Mouse (Mus musculus) kidney, postnatal 0 days (tissue): Measurements from ENCODE around the gene Dnah11. TPM values are rescaled to one million over a fixed set of nuclear protein-coding genes. Genes with fewer than 3 reads are reported as not detected.

Experiments used
- ATAC-seq: fragments of 200-750 bp; cut with Nextera tagmentation; replicated peaks from 2 replicates; pipeline ENCODE4 v1.8.0; 2017; ENCODE audit warnings: low read depth, moderate number of reproducible peaks, moderate TSS enrichment, moderate library complexity; ENCODE audit not compliant: low FRiP score
- DNase-seq: peaks from one replicate; pipeline ENCODE4 v3.0.0-alpha.2; 2016; ENCODE audit warnings: low spot score
- H3K27ac ChIP-seq: fragments of 300-500 bp; sonication (generic); 2 replicates; pipeline ENCODE4 v1.5.1; 2014; ENCODE audit warnings: mild to moderate bottlenecking
- H3K27me3 ChIP-seq: fragments of 300-500 bp; sonication (generic); 2 replicates; pipeline ENCODE4 v1.6.1; 2014; ENCODE audit warnings: low read length, mixed read lengths; ENCODE audit not compliant: insufficient read depth
- H3K36me3 ChIP-seq: fragments of 300-500 bp; sonication (generic); 2 replicates; pipeline ENCODE4 v1.6.1; 2014; ENCODE audit warnings: low read length, mixed read lengths; ENCODE audit not compliant: insufficient read depth
- H3K4me1 ChIP-seq: fragments of 300-500 bp; sonication (generic); replicated peaks from 2 replicates; pipeline ENCODE4 v1.6.1; 2014; ENCODE audit warnings: antibody characterized with exemption, low read length, mixed read lengths; ENCODE audit not compliant: insufficient read depth
- H3K4me2 ChIP-seq: fragments of 300-500 bp; sonication (generic); 2 replicates; pipeline ENCODE4 v1.6.1; 2014; ENCODE audit warnings: mild to moderate bottlenecking, low read length, moderate library complexity, mixed read lengths
- H3K4me3 ChIP-seq: fragments of 300-500 bp; sonication (generic); replicated peaks from 2 replicates; pipeline ENCODE4 v1.5.1; 2014; ENCODE audit warnings: low read depth, low read length
- H3K9ac ChIP-seq: fragments of 300-500 bp; sonication (generic); 2 replicates; pipeline ENCODE4 v1.6.1; 2014; ENCODE audit warnings: low read depth, low read length
- H3K9me3 ChIP-seq: fragments of 300-500 bp; sonication (generic); replicated peaks from 2 replicates; pipeline ENCODE4 v1.6.1; 2016; ENCODE audit warnings: low read length, inconsistent platforms, mixed read lengths
- CTCF ChIP-seq: IDR thresholded peaks from 2 replicates; pipeline ENCODE4 v1.5.1; 2016; ENCODE audit warnings: antibody characterized with exemption, low read depth, mild to moderate bottlenecking, moderate library complexity
- WGBS: fragments of 180-500 bp; shearing (Covaris S2); extraction: QIAGEN DNeasy Blood & Tissue Kit; methylation state at CpG from one replicate; pipeline ENCODE4 v1.1.7; 2014; 5-methylcytosine and 5-hydroxymethylcytosine counted together
- polyA plus RNA-seq: library from polyadenylated mRNA; unstranded; fragments of >200 nt; fragmentation: Nextera tagmentation; extraction: Ambion mirVana; gene quantifications from 2 replicates; pipeline ENCODE4 v1.2.1, GENCODE M21; 2015

Dnah11 gene
- polyA plus RNA-seq, 1 experiment from 2014 or later, result 1.3 TPM

- WGBS, result 92% methylated on average over 6 of the region's 6 CpGs
- no peak overlapping the region for H3K4me2 ChIP-seq
- no peaks in the 10 kb centered on the region for H3K36me3 ChIP-seq
- H3K9ac ChIP-seq, result no peak overlapping the region
- no peak for ATAC-seq
- no peak for TF ChIP-seq CTCF
- H3K9me3 ChIP-seq, result no peaks in the 10 kb centered on the region
- no peak overlapping the region for H3K27ac ChIP-seq
- H3K4me3 ChIP-seq, result no peak overlapping the region
- no peaks in the 10 kb centered on the region for H3K27me3 ChIP-seq
- no peak for DNase-seq
- no peaks in the 10 kb centered on the region for H3K4me1 ChIP-seq
Measured at GRCm38 (mm10) chr12:118080441-118080840, 118.4 kb downstream of the Dnah11 start.

- DNase-seq, result no peak
- H3K9me3 ChIP-seq, result no peaks in the 10 kb centered on the region
- H3K4me3 ChIP-seq, result no peak overlapping the region
- H3K9ac ChIP-seq, result no peak overlapping the region
- no peaks in the 10 kb centered on the region for H3K36me3 ChIP-seq
- no peak overlapping the region for H3K27ac ChIP-seq
- no peaks in the 10 kb centered on the region for H3K4me1 ChIP-seq
- ATAC-seq, result no peak
- H3K27me3 ChIP-seq, result no peaks in the 10 kb centered on the region
- no peak for TF ChIP-seq CTCF
- H3K4me2 ChIP-seq, result no peak overlapping the region
- WGBS, result 60% methylated on average over 9 of the region's 9 CpGs
Measured at GRCm38 (mm10) chr12:118078434-118078989, 120.3 kb downstream of the Dnah11 start.

DNA sequence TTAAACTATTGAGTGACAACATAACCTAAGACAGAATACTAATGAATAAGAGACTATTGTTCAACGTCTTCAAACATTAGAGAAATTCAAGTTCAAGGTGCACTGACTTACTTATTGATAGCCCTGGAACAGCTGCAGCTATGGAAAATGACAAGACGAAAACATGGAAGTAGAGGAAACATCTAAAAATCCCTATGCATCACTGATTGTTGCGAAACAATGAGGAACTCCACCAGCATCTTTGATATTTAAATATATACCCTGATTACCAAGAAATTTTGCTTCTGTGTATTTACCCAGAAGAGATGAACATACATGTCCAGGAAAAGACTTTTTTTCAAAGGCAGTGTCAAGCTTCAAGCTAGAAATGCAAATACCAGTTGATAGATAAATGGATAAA is 122.0 kb downstream of the Dnah11 start:
- no peak for DNase-seq
- no peak for ATAC-seq
- 75% methylated on average over 3 of the region's 3 CpGs for WGBS

GRCm38 (mm10) chr12:118072181-118072872 is 126.5 kb downstream of the Dnah11 start:
- WGBS, result 80% methylated on average over 3 of the region's 3 CpGs
- H3K9ac ChIP-seq, result no peak overlapping the region
- H3K4me2 ChIP-seq, result no peak overlapping the region
- no peak overlapping the region for H3K27ac ChIP-seq
- H3K9me3 ChIP-seq, result no peaks in the 10 kb centered on the region
- H3K4me1 ChIP-seq, result no peaks in the 10 kb centered on the region
- no peak overlapping the region for H3K4me3 ChIP-seq
- DNase-seq (no peak), ATAC-seq (no peak)
- TF ChIP-seq CTCF, result no peak
- H3K27me3 ChIP-seq, result no peaks in the 10 kb centered on the region
- no peaks in the 10 kb centered on the region for H3K36me3 ChIP-seq

More for the DNA sequence above, 122.0 kb downstream of the Dnah11 start:
- TF ChIP-seq CTCF, result no peak
- H3K4me3 ChIP-seq, result no peak overlapping the region
- no peaks in the 10 kb centered on the region for H3K36me3 ChIP-seq
- no peaks in the 10 kb centered on the region for H3K4me1 ChIP-seq
- no peak overlapping the region for H3K9ac ChIP-seq
- no peaks in the 10 kb centered on the region for H3K27me3 ChIP-seq
- no peak overlapping the region for H3K27ac ChIP-seq
- no peak overlapping the region for H3K4me2 ChIP-seq
- no peaks in the 10 kb centered on the region for H3K9me3 ChIP-seq

- DNase-seq (no peak), ATAC-seq (no peak)
- 89% methylated on average over 1 of the region's 1 CpGs for WGBS
- Histone ChIP-seq H3K36me3 (no peaks in the 10 kb centered on the region), H3K4me3 (no peak overlapping the region), H3K27me3 (no peaks in the 10 kb centered on the region), H3K9ac (no peak overlapping the region), H3K27ac (no peak overlapping the region), H3K4me1 (no peaks in the 10 kb centered on the region), H3K9me3 (no peaks in the 10 kb centered on the region), H3K4me2 (no peak overlapping the region)
- no peak for TF ChIP-seq CTCF
Measured at GRCm38 (mm10) chr12:118071667-118072066, 127.2 kb downstream of the Dnah11 start.

GRCm38 (mm10) chr12:118068785-118069184 is 130.1 kb downstream of the Dnah11 start:
- Histone ChIP-seq H3K9ac (no peak overlapping the region), H3K27ac (no peak overlapping the region), H3K4me1 (no peaks in the 10 kb centered on the region), H3K4me2 (no peak overlapping the region), H3K4me3 (no peak overlapping the region), H3K9me3 (no peaks in the 10 kb centered on the region), H3K27me3 (no peaks in the 10 kb centered on the region), H3K36me3 (no peaks in the 10 kb centered on the region)
- DNase-seq, result no peak
- no peak for TF ChIP-seq CTCF
- WGBS, result 51% methylated on average over 4 of the region's 4 CpGs
- ATAC-seq, result no peak
